Mouse (Mus musculus) inflammation-experienced regulatory T-cells, adult 6 months (primary cell): ENCODE measurements at regions not wholly inside any gene's neighbourhood (a gene's known extent, or its start where the extent isn't known, plus 50 kb on each side); places are given as distances from the start of the nearest gene placed in this dataset.
A peak's percentile ranks its signal among the peaks of the same experiment; 100 is the strongest.

Experiments
- ATAC-seq: one replicate; pipeline ENCODE4 v1.8.0; 2017

DNA sequence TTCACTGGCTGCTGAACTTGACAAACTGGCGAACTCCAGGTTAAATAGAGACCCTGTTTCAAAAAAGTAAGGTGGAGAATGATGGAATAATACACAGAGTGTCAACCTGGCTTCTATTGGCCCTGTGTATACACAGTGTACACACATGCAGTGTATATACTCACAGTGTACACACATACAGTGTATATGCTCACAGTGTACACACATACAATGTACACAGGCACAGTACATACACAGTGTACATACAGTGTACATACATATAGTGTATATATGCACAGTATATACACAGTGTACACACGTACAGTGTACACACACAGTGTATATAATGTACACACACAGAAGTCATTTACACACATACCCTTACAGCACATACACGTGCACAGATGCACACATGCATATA, 52.4 kb upstream of the Aldh1b1 start:
- ATAC-seq = no peak

DNA sequence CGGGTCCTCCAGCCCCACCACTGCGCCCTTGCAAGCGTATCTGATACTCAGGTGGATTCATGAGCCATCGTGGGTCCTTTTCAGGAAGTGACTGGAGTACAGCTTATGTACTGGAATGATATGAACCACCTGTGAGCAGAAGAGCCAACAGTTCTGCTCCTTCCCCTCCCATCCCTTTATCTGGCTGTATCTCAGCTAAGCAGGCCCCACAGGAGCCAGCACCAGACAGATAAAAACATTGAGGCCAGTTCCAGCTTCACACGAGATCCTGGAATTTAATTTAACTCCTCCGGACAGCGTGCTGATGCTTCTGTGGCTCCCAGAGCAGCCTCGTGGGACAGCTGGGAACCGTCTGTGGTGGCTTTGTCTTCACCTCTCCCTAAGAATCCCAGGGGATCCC, 53.1 kb upstream of the Aldh1b1 start:
- ATAC-seq = no peak

DNA sequence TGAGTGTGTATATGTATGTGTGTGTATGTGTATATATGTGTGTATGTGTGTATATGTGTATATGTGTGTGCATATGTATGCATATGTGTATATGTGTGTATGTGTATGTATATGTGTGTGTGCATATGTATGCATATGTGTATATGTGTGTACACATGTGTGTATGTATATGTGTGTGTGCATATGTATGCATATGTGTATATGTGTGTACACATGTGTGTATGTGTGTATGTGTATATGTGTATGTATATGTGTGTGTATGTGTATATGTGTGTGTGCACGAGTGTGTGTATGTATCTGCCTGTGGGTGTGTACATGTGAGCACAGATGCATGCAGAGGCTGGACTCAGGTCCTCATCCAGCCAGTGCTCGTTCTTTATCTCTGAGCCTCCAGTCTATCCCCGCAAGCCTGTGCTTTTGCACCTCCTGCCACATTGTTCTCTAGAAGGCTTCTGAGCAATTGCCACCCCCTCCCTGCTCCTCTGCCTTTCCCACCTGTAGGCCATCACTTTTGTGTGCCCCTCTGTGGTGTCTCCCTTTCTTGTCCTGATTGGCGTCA, 53.9 kb upstream of the Aldh1b1 start:
- no peak for ATAC-seq

DNA sequence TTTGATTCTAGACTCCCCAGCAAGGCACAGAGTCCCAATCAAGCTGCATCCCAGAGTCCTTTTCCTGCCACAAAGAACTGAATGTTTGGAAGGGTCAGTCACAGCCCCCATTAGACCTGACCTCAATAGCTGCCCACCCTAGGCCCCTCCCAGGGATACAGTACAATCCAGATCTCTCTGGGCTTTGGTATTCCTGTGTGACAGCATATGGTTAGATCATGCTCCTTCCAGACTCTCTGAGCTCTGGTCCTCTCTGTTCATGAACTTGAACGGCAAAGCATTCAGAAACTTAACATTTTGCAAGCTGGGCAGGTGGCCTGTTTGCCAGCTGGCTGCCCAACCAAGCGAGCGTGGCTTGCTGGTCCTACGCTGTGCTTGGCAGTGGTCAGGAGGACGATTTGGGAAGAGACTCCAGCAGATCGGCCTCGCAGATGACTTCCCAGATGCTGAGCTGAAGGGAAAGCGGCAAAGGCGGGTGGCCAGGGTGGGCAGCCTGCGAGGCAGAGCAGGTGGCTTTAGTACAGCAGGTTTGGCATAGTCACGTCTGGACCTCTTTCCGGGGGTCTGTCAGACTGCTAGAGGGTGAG, 58.0 kb upstream of the Aldh1b1 start:
- no peak for ATAC-seq

DNA sequence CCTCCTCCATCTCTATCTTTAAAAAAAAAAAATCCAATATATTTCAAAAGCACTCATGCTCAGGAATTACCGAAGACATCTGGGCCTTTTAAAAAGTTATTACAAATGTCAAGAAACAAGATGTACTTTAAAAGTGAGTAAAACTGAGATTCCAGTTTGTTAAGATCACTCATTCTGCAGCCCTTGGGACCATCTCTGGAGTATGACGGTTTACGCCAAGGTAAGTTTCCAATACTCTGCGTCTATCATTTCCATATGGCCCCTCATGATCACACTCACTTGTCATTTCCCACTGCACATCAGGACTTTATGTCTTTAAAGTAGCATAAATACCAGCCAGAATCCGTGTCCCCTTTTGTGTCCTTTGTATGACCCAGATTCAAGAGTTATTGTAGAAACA, 58.5 kb upstream of the Aldh1b1 start:
- ATAC-seq = no peak

GRCm38 (mm10) chr4:45739696-45740095, 59.1 kb upstream of the Aldh1b1 start:
- no peak for ATAC-seq

DNA sequence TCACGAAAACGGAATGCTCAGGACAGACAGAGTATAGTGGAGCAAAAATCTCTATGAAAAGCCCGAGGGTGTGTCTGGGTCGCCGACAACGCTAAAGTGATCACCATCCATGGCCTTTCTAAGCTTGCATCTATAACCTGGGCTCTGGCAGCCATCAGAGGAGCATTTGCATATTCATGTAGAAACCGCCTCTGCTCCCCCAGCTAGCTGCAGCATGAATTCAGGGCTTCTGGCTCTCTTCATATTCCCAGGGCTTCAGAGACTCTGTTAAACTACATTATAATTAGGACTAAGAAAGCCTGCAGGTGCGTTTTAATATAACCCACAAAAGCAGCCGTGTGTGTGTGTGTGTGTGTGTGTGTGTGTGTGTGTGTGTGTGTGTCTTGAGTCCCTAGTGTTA, 59.7 kb upstream of the Aldh1b1 start:
- no peak for ATAC-seq

- no peak for ATAC-seq
Observed at GRCm38 (mm10) chr4:45738746-45739145, 60.1 kb upstream of the Aldh1b1 start.

DNA sequence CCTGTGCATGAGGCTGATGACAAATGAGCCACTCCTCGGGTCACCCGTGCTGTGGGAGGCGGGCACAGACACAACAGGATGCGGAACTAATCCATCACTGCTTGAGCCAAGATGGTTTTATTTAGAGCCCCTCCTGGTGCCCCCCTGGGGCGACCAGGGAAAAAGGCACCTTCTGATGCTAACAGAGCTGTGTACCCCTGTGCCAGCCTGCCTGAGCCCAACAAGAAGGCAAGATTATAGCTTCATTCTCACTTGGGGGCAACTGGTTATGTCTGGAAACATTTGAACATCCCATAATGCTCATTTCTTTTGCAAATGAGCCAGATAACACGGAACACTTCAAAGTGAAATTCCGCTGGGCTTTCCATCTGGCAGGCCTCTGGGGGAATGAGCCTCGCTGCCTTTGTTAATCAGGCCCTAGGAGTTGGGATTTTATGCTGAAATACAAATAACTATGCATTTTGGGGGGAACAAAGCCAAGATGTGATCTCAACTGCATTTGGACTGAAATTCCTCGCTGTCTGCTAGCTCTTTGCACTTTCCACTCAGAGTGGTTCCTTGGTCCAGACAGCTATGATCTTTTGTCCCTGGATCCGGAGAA, 62.5 kb upstream of the Aldh1b1 start:
- ATAC-seq = no peak

DNA sequence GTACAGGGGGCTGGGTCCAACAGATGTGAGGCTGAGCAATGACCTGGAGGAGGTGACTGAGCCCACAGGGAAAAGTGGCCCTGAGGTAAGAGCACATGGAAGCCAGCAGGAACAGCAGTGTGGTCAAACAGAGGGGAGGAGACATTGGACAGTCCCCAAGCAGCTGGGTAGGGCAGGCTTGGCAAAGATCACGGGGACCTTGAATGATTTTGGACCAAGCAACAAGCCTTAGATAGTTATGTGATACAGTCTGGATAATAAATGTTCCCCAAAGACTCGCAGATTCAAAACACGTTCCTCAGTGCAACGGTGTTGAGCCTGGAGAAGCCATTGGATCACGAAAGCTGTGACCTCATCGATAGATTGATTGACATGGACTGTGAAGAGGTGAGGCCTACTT, 64.8 kb upstream of the Aldh1b1 start:
- ATAC-seq = no peak

DNA sequence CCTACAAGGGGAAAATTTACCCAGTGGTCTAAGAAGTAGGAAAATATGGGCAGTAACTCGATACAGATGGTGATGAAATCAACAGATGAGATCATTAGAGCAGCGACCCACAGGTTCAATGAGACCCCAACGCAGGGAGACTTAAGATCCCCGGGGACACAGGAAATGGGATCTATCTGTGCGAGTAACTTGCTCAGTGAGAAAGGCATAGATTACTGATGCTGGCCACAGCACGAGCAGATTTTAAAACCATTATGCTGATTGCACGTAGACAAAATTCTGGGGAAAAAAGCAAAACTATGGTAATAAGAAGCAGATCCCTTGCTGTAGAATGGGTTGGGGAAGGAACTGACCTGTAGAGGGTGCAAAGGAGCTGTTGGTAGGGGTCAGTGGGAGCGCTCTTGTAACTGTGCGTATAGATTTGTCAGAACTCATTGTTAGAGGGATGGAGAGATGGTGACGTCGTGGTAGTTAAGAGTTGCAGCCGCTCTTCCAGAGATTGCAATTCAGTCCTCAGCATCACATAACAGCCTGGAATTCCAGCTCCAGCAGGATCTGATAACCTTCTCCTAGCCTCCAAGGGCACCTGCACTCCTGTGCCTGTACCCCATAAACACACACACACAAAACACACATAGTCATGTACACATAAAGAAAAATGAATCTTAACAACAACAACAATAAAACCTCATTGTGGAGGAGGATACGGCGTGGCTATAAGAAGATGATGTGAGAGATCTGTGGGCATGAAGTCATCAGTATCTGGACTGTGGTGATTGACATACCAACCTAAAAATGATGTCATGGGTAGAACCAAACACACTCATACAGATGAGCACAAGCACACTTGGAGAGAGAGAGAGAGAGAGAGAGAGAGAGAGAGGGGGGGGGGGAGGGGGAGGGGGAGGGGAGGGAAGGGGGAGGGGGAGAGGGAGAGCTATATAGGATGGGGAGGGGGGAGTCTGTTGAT, 67.7 kb upstream of the Aldh1b1 start:
- no peak for ATAC-seq

GRCm38 (mm10) chr4:45729801-45730200, 69.0 kb upstream of the Aldh1b1 start:
- ATAC-seq = no peak

GRCm38 (mm10) chr4:45728825-45729224, 70.0 kb upstream of the Aldh1b1 start:
- ATAC-seq = no peak

GRCm38 (mm10) chr4:45727915-45728314, 70.9 kb upstream of the Aldh1b1 start:
- ATAC-seq = no peak

GRCm38 (mm10) chr4:45727474-45727873, 71.3 kb upstream of the Aldh1b1 start:
- ATAC-seq = no peak

GRCm38 (mm10) chr4:45726783-45727182, 72.0 kb upstream of the Aldh1b1 start:
- ATAC-seq = no peak

GRCm38 (mm10) chr4:45725055-45725910, 73.5 kb upstream of the Aldh1b1 start:
- no peak for ATAC-seq

GRCm38 (mm10) chr4:45720352-45720751, 78.5 kb upstream of the Aldh1b1 start:
- ATAC-seq = no peak

GRCm38 (mm10) chr4:45719564-45719963, 79.3 kb upstream of the Aldh1b1 start:
- ATAC-seq = peak; percentile 38

GRCm38 (mm10) chr4:45715878-45716277, 82.9 kb upstream of the Aldh1b1 start:
- no peak for ATAC-seq

- no peak for ATAC-seq
Observed at GRCm38 (mm10) chr4:45713837-45714508, 84.8 kb upstream of the Aldh1b1 start.
